Mouse (Mus musculus) embryonic facial prominence, embryonic 13.5 days (tissue): ENCODE data around the gene Msl2. TPM values are rescaled to one million over a fixed set of nuclear protein-coding genes. Genes with fewer than 3 reads are reported as not detected.

Source experiments
- ATAC-seq: fragments of 200-750 bp; cut with Nextera tagmentation; 2 replicates; pipeline ENCODE4 v1.8.0; 2017; ENCODE audit warnings: low read depth; ENCODE audit not compliant: insufficient number of reproducible peaks, insufficient read depth, low FRiP score, low TSS enrichment
- H3K27ac ChIP-seq: fragments of 300-500 bp; sonication (generic); 2 replicates; pipeline ENCODE4 v1.5.1; 2015; ENCODE audit warnings: moderate library complexity, mild to moderate bottlenecking, inconsistent platforms
- H3K27me3 ChIP-seq: fragments of 300-500 bp; sonication (generic); 2 replicates; pipeline ENCODE4 v1.6.1; 2015; ENCODE audit warnings: mild to moderate bottlenecking, inconsistent platforms
- H3K36me3 ChIP-seq: fragments of 300-500 bp; sonication (generic); 2 replicates; pipeline ENCODE4 v1.6.1; 2015; ENCODE audit warnings: mild to moderate bottlenecking, inconsistent platforms
- H3K4me1 ChIP-seq: fragments of 300-500 bp; sonication (generic); 2 replicates; pipeline ENCODE4 v1.6.1; 2015; ENCODE audit warnings: inconsistent platforms
- H3K4me2 ChIP-seq: fragments of 300-500 bp; sonication (generic); 2 replicates; pipeline ENCODE4 v1.6.1; 2015; ENCODE audit warnings: moderate library complexity, mild to moderate bottlenecking, inconsistent platforms
- H3K4me3 ChIP-seq: fragments of 300-500 bp; sonication (generic); 2 replicates; pipeline ENCODE4 v1.5.1; 2015; ENCODE audit warnings: mild to moderate bottlenecking, inconsistent platforms
- H3K9ac ChIP-seq: fragments of 300-500 bp; sonication (generic); 2 replicates; pipeline ENCODE4 v1.6.1; 2015; ENCODE audit warnings: mild to moderate bottlenecking, inconsistent platforms
- H3K9me3 ChIP-seq: fragments of 300-500 bp; sonication (generic); 2 replicates; pipeline ENCODE4 v1.6.1; 2016; ENCODE audit warnings: inconsistent platforms
- WGBS: fragments of 180-500 bp; shearing (Covaris S2); methylation state at CpG from one replicate; pipeline ENCODE4 v1.1.7; 2015; ENCODE audit warnings: mixed read lengths; 5-methylcytosine and 5-hydroxymethylcytosine counted together
- polyA plus RNA-seq: library from polyadenylated mRNA; unstranded; fragments of >200 nt; fragmentation: Nextera tagmentation; extraction: Ambion mirVana; gene quantifications from 2 replicates; pipeline ENCODE4 v1.2.1, GENCODE M21; 2015

The Msl2 gene
- polyA plus RNA-seq, 1 experiment from 2014 or later, result 6.4 TPM

GRCm38 (mm10) chr9:101102288-101102687 lies 28.4 kb downstream of the Msl2 start:
- no peaks in the 10 kb centered on the region for H3K27me3 ChIP-seq
- H3K36me3 ChIP-seq, result peaks cover 42% of the 10 kb centered on the region
- ATAC-seq, result no peak
- 94% methylated on average over 3 of the region's 3 CpGs for WGBS
- H3K4me1 ChIP-seq, result no peaks in the 10 kb centered on the region
- peaks cover 5% of the 10 kb centered on the region; the same call in 1 of the 2 replicates for H3K9me3 ChIP-seq
- no peak overlapping the region for H3K9ac ChIP-seq
- no peak overlapping the region for H3K4me2 ChIP-seq
- no peak overlapping the region for H3K27ac ChIP-seq
- H3K4me3 ChIP-seq, result no peak overlapping the region

GRCm38 (mm10) chr9:101104931-101105330 lies 31.0 kb downstream of the Msl2 start:
- WGBS, result 84% methylated on average over 11 of the region's 11 CpGs
- H3K9me3 ChIP-seq, result no peaks in the 10 kb centered on the region
- no peaks in the 10 kb centered on the region for H3K27me3 ChIP-seq
- H3K36me3 ChIP-seq, result peaks cover 45% of the 10 kb centered on the region
- no peak overlapping the region for H3K27ac ChIP-seq
- no peak overlapping the region for H3K9ac ChIP-seq
- H3K4me1 ChIP-seq, result no peaks in the 10 kb centered on the region
- ATAC-seq, result no peak
- no peak overlapping the region for H3K4me2 ChIP-seq
- H3K4me3 ChIP-seq, result no peak overlapping the region

- H3K27me3 ChIP-seq, result no peaks in the 10 kb centered on the region
- no peak for ATAC-seq
- no peak overlapping the region for H3K9ac ChIP-seq
- no peaks in the 10 kb centered on the region for H3K9me3 ChIP-seq
- peaks cover 43% of the 10 kb centered on the region for H3K36me3 ChIP-seq
- H3K4me3 ChIP-seq, result no peak overlapping the region
- H3K27ac ChIP-seq, result no peak overlapping the region
- H3K4me1 ChIP-seq, result no peaks in the 10 kb centered on the region
- WGBS, result 91% methylated on average over 6 of the region's 6 CpGs
- H3K4me2 ChIP-seq, result no peak overlapping the region
Measured at GRCm38 (mm10) chr9:101105735-101106134, 31.8 kb downstream of the Msl2 start.

- Histone ChIP-seq H3K36me3 (peaks cover 33% of the 10 kb centered on the region), H3K4me2 (no peak overlapping the region), H3K9me3 (no peaks in the 10 kb centered on the region), H3K4me3 (no peak overlapping the region), H3K27me3 (no peaks in the 10 kb centered on the region), H3K9ac (no peak overlapping the region), H3K27ac (no peak overlapping the region), H3K4me1 (no peaks in the 10 kb centered on the region)
- WGBS, result 83% methylated on average over 3 of the region's 3 CpGs
- ATAC-seq, result no peak
Measured at GRCm38 (mm10) chr9:101107386-101107785, 33.5 kb downstream of the Msl2 start.

- no peak overlapping the region for H3K9ac ChIP-seq
- H3K4me1 ChIP-seq, result no peaks in the 10 kb centered on the region
- ATAC-seq, result no peak
- H3K36me3 ChIP-seq, result peaks cover 24% of the 10 kb centered on the region
- no peak overlapping the region for H3K27ac ChIP-seq
- H3K9me3 ChIP-seq, result no peaks in the 10 kb centered on the region
- no peaks in the 10 kb centered on the region for H3K27me3 ChIP-seq
- 43% methylated on average over 3 of the region's 3 CpGs for WGBS
- H3K4me2 ChIP-seq, result no peak overlapping the region
- no peak overlapping the region for H3K4me3 ChIP-seq
Measured at GRCm38 (mm10) chr9:101110013-101110412, 36.1 kb downstream of the Msl2 start.

GRCm38 (mm10) chr9:101113317-101113716 lies 39.4 kb downstream of the Msl2 start:
- no peaks in the 10 kb centered on the region for H3K27me3 ChIP-seq
- H3K4me1 ChIP-seq, result no peaks in the 10 kb centered on the region
- H3K4me2 ChIP-seq, result no peak overlapping the region
- ATAC-seq, result no peak
- WGBS, result 85% methylated on average over 4 of the region's 4 CpGs
- peaks cover 14% of the 10 kb centered on the region for H3K36me3 ChIP-seq
- no peaks in the 10 kb centered on the region for H3K9me3 ChIP-seq
- H3K27ac ChIP-seq, result no peak overlapping the region
- no peak overlapping the region for H3K4me3 ChIP-seq
- H3K9ac ChIP-seq, result no peak overlapping the region

- Histone ChIP-seq H3K9ac (no peak overlapping the region), H3K9me3 (no peaks in the 10 kb centered on the region), H3K4me3 (no peak overlapping the region), H3K4me2 (no peak overlapping the region), H3K36me3 (peaks cover 14% of the 10 kb centered on the region), H3K27me3 (no peaks in the 10 kb centered on the region), H3K4me1 (no peaks in the 10 kb centered on the region), H3K27ac (no peak overlapping the region)
- WGBS, result 86% methylated on average over 8 of the region's 8 CpGs
- no peak for ATAC-seq
Measured at GRCm38 (mm10) chr9:101114182-101114884, 40.4 kb downstream of the Msl2 start.

- no peak overlapping the region for H3K4me2 ChIP-seq
- no peaks in the 10 kb centered on the region for H3K4me1 ChIP-seq
- no peak for ATAC-seq
- H3K27me3 ChIP-seq, result no peaks in the 10 kb centered on the region
- H3K9me3 ChIP-seq, result no peaks in the 10 kb centered on the region
- no peak overlapping the region for H3K9ac ChIP-seq
- 92% methylated on average over 4 of the region's 4 CpGs for WGBS
- H3K36me3 ChIP-seq, result peaks cover 46% of the 10 kb centered on the region
- H3K27ac ChIP-seq, result no peak overlapping the region
- no peak overlapping the region for H3K4me3 ChIP-seq
Measured at GRCm38 (mm10) chr9:101143635-101144034, 69.7 kb downstream of the Msl2 start.

- H3K9ac ChIP-seq, result no peak overlapping the region
- H3K4me2 ChIP-seq, result no peak overlapping the region
- WGBS, result 75% methylated on average over 5 of the region's 5 CpGs
- no peak for ATAC-seq
- H3K27ac ChIP-seq, result no peak overlapping the region
- H3K36me3 ChIP-seq, result peaks cover 13% of the 10 kb centered on the region
- no peaks in the 10 kb centered on the region for H3K9me3 ChIP-seq
- H3K4me3 ChIP-seq, result no peak overlapping the region
- no peaks in the 10 kb centered on the region for H3K4me1 ChIP-seq
- H3K27me3 ChIP-seq, result no peaks in the 10 kb centered on the region
Measured at GRCm38 (mm10) chr9:101152872-101153271, 79.0 kb downstream of the Msl2 start.

Other genes starting within 250 kb of the Msl2 start
- 23.7 TPM in 2 replicates for gene Pccb, start 39.2 kb upstream of the Msl2 start, polyA plus RNA-seq
- gene Ppp2r3a, start 177.7 kb downstream of the Msl2 start, polyA plus RNA-seq, result 15.3 and 16.4 TPM in 2 replicates